Mouse (Mus musculus) monocyte, adult 2 months (primary cell): ENCODE results near the gene Rfng.
"Not testable (repeated sequence)": the region's sequence is repeated elsewhere in the genome, so short reads cannot be mapped to it uniquely, and the experiment has no call there.

Experiments
- DNase-seq, 2 experiments: peaks; one replicate each; pipeline ENCODE4 v3.0.0; 2022; ENCODE audit warnings: low spot score in 2 of 2, low read depth in 1 of 2

Rfng gene

DNA sequence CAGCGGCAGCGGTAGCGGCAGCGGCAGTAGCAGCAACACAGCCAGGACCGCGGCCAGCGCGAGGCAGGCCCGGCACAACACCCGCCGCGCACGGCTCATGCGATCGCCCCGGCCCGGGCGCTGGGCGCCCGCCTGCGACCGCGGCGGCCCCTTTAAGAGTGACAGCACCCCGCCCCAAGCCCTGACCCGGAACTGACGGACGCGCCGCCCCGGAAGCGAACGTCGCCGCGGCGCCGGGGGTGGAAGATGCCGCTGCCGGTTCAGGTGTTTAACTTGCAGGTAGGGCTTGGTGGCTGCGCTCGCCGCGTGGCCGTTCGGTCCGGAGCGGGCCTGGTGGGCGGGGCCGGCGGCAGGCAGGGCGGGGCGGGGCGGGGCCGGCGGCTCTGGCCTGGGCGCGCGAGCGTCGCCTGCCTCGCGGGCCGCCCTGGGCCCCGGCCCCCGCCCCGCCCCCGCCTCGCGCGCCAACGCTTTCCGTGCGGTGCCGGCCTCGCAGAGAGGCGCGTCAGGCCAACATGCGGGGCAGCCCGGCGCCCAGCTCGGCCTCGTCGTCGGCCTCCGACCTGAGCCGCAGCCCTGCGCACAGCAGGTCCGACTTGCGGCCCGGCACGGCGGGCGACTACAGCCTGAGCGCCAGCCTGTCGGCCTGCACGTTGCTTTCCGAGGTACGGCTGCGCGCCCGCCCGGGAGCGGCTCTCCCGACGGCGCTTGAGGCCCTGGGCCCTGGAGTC, at the start of gene Rfng, which contains the start of gene Gps1:
TSS of gene Rfng (minus strand) at position 144 of the 728 bp plus-strand sequence.
TSS of gene Gps1 (plus strand) at position 209 of the 728 bp plus-strand sequence.
- DNase-seq = peak in 1 of 2 experiments; percentile 49

GRCm38 (mm10) chr11:120832962-120833361, 49.0 kb upstream of the Rfng start:
- not testable (repeated sequence) for DNase-seq

GRCm38 (mm10) chr11:120831659-120832440, 47.8 kb upstream of the Rfng start:
- DNase-seq = no peak

- DNase-seq = no peak
Observed at GRCm38 (mm10) chr11:120830686-120831085, 46.7 kb upstream of the Rfng start.

DNA sequence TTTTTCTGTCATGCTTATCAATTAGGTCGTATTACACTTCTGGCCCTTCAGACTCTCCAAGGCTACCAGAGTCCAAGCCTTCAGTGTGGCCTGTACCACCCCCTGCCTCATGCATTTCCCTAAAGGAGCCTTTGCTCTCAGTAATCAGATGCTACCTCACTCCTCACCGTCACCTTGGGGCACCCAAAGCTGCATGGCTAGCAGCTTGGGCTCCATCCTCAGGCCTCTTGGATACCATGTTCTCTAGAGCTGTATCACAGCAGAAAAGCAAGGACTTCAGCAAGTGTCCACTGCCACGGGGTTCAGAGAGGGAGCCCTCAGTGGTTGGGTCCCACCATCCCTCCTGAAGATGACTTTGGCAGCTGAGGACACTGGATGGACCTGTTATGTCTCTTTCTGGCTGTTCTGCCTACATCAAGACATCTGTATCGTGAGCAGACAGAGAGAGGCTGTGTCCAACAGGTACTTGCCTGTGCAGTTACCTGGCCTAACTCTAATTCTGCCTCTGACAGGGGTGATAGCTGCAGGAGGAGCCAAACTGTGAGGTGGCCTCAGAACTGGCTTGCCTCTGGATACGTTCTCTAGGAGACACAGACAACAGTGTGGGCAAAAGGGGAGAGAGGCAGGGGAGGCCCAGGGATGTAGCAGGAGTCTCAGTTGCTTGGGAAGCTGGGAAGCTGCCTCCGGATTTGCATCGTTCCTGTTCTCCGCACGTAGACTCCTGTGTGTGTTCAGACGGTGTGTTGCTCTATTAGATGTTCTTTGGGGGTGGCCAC, 45.9 kb upstream of the Rfng start:
- no peak for DNase-seq

- DNase-seq = no peak
Observed at GRCm38 (mm10) chr11:120828416-120828815, 44.4 kb upstream of the Rfng start.

- no peak for DNase-seq
Observed at GRCm38 (mm10) chr11:120826016-120826953, 42.3 kb upstream of the Rfng start.

DNA sequence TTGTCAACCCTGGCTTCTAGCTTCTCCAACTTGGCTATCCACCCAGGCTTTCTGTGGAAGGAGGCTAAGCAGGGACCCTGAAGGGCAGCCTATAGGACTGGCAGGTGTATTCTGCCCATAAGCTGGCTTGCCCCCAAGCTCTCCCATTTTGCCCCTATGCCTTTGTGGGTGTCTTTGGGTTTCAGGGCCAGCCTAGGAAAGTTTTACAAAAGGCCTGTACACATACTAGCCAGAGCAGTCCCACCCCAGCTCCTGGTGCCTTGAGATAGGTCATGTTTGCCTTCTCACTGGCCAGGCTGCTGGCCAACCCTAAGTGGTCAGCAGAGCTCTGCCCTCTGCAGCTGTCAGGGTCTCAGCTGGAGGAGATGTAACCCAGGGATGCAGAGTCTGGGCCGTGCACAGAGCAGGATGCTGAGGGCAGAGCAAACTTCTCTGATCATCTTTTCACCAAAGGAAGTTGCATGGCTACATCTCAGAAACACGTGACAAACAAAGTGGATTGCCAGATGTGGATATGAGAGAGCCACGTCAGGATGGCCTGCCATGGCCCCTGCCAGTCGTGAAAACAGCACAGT, 41.4 kb upstream of the Rfng start:
- DNase-seq = no peak

DNA sequence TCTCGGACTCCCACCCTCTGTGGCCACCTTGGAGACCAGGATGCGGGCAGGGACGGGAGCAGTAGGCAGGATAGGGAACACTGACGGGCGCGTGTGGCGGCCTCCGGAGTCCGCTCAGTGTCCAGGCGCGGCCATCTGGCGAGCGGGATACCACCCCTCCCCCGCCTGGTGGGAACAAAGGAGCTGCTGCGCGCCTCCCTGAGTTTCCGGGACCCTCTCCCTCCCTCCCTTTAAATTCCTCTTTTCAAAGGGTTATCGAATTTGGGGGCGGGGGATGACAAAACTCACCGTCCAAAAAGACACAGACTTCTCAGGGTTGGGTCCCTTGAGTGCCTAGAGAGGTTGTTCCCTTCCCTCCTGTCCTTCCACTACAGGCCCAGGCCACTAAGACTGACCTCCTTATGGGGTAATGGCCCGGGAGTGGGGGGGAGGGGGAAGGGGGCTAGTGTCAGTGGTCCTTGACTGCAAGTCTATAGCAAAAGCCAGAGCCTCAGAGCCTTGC, 40.8 kb upstream of the Rfng start:
- no peak for DNase-seq

GRCm38 (mm10) chr11:120823956-120824786, 40.2 kb upstream of the Rfng start, which contains the start of gene Fasn:
Gene Fasn (minus strand): TSS chr11:120824547.
- DNase-seq = peak; percentile 75 to 87

- no peak for DNase-seq
Observed at GRCm38 (mm10) chr11:120823551-120823947, 39.5 kb upstream of the Rfng start.

GRCm38 (mm10) chr11:120822831-120823550, 39.0 kb upstream of the Rfng start:
- no peak for DNase-seq

DNA sequence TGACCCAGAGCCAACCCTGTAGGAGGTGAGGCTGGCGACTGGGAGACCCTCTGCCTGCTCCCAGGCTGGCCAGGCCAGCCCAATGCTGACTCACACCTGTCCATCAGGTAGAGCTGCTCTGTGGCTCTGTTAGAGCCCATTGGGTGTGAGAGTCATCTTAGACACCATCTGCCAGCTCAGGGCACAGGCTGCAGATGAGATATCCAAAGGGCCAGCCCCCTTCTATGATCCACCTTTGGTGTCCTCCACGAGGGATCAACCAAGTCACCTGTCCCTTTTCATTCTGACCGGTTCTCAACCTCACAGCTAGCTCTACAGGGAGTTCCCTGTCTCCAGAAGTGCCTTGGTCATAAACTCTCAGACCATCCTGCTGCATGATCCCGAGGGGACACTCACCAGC, 38.3 kb upstream of the Rfng start:
- DNase-seq = no peak

DNA sequence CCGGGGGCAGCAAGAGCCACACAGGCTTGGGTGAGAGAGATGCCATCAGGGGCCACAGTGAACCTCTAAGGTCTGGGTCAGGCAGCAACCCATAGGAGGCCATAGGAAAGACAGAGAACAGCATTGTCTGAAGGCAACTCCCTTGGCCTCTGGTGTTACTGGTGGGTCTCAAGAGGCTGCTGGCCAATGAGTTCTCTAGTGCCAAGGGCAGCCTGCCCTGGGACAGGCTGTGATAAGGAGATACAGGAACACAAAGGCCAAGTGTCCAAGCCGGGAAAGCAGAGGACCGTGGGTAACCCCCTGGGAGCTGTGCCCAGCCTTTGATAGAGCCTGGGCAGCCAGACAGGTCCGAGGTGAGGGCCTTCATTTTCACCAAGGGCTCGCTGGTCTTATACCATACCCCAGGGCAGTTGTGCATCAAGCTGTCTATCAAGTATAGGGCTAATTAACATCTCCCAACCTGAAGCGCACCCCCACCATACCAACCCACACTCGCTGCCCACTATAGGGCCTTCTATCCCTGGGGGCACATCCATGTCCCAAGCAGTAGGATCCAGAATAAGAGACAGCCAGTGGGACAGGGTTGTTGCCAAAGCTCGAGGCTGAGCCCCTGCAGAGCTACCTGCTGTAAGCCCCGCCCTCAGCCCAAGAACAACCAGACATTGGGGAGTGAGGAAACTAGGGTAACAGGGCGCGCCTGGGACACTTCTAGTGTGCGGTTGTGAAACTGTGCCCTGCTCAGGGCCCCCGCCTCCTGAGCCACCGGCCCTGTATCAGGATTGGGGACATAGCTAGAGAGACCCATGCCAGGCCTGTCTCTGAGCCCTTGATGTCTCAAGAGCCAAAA, 37.3 kb upstream of the Rfng start:
- DNase-seq = no peak

DNA sequence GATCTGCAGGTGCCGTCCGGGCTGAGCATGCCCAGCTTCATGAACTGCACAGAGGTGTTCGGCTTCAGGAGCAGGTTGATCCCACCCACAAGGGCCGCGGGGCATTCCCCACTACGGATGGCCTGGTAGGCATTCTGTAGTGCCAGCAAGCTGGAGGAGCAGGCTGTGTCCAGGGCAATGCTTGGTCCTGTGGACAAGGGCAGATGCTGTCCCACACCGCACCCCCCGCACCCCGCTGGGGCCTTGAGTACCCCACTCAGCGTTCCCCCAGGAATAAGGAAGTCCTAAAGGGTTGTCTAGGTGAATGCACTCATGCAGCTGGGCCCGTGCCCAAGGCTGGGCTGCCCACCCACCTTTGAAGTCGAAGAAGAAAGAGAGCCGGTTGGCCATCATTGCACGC, 36.5 kb upstream of the Rfng start:
- no peak for DNase-seq

DNA sequence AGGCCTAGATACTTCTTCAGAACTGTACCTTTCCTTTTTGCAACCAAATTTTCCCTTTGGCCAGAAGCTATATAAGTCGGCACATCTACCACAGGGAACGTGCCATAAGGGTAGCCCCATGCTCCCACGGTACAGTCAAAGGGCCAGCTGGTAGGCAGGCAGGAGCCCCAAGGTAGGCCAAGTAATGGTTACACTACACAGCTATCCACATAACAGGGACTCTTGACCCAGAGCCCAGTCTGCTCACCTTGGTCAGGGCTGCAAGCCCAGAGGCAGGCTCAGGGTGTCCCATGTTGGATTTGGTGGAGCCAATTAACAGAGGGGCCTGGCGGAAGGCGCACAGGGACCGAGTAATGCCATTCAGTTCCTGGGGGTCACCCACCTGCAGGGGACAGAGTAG, 35.5 kb upstream of the Rfng start:
- DNase-seq = no peak

GRCm38 (mm10) chr11:120818251-120818650, 34.2 kb upstream of the Rfng start:
- DNase-seq = no peak
